Mouse (Mus musculus) small intestine, adult 2 months (tissue): ENCODE measurements around the gene Zfp827.

Experiments used
- CTCF ChIP-seq: fragments of 200-500 bp; IDR thresholded peaks from 2 replicates; pipeline ENCODE4 v1.5.1; 2012; ENCODE audit warnings: low read depth, mild to moderate bottlenecking, control low read depth, inconsistent platforms, low read length, moderate library complexity, mixed read lengths; ENCODE audit not compliant: insufficient replicate concordance, insufficient read length; ENCODE audit errors: extremely low read depth
- POLR2A ChIP-seq: fragments of 200-500 bp; IDR thresholded peaks from 2 replicates; pipeline ENCODE4 v1.6.1; 2012; ENCODE audit warnings: low read depth, mild to moderate bottlenecking, control low read depth, inconsistent platforms, low read length, moderate library complexity

DNA sequence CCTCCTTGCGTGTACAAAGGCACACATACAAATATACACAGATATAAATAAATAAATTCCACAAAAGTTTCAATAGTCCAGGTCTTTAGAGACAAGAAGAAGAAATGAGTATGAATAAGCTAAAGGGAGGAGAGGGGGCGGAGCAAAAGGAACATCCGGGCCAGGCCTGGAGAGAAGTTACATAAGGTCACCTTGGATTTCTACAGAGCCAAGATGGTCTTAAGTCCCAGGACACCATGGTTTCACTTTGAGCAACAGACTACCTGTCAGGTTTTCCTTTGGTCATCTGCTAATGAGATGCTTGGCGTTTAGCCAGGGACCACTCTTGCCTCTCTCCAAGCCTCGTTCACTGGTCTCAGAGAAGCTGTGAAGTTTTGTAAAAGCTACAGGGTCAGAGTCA, 13.2 kb upstream of the Zfp827 start:
- no peak for TF ChIP-seq POLR2A
- no peak for TF ChIP-seq CTCF
